Mouse (Mus musculus): ENCODE data around the gene Zfp646. TPM values are rescaled to one million over a fixed set of nuclear protein-coding genes. Genes with fewer than 3 reads are reported as not detected.

The Zfp646 gene
- polyA plus RNA-seq, 1 experiment from 2014 or later: 15.1 TPM

DNA sequence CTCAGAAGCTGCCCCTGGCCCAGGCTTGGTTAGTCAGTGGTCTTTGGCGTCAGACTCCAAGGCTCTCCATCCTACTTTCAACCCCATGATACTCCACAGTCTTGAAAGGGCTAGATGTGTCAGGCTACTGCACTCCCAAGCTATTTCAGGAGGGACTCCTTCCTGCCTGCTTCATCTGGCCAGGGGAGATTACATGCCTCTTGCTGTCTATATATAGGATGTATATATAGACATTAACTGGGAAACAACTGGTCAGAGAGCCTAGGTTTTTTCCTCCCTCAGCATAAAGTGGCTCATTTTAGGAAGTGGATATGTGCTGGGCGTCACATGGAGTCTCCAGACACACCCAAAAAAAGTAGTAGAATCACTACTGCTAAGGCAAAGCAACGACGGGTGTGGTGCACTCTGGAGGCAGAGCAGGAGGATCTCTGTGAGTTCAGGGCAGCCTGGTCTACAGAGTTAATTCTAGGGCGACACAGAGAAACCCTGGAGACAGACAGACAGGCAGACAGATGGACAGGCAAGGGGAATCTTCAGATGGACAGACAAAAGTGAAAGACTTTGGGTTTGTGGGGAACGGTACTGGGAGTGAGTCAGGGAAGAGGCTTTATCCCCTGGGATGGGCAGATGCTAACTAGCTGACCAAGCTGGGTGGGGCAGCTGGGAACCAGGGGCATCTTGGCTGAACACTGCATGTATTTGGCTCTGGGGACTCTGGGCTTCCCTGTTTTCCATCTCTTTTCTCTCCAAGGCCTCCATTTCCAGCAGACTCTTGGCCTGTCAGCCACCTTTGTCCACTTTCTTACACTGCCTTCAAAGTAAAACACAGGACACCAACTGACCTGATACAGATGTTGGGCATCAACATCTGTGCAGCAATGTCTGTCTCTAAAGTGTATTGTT, 25.8 kb upstream of the Zfp646 start:
- H3K4me2 ChIP-seq: no peak overlapping the region
- H3K27me3 ChIP-seq (replicated peaks; ENCODE audit: control insufficient read depth, insufficient read depth, low read length): no peaks in the 10 kb centered on the region
- H3K27ac ChIP-seq (ENCODE audit: low read depth, low read length): peak overlapping the region; percentile 26; the same call in 1 of the 2 replicates
- H3K36me3 ChIP-seq (ENCODE audit: control insufficient read depth, insufficient read depth, low read length): peaks cover 8% of the 10 kb centered on the region; the same call in 1 of the 2 replicates
- no peaks in the 10 kb centered on the region for H3K9me3 ChIP-seq (ENCODE audit: control insufficient read depth, low read length)
- H3K9ac ChIP-seq (ENCODE audit: low read depth, low read length): peak overlapping the region; percentile 1; the same call in 1 of the 2 replicates
- H3K4me3 ChIP-seq (ENCODE audit: low read depth, low read length): no peak overlapping the region
- peaks cover 6% of the 10 kb centered on the region; the same call in 1 of the 2 replicates for H3K4me1 ChIP-seq (replicated peaks; ENCODE audit: control insufficient read depth, insufficient read depth, low read length)
- no peak for DNase-seq (ENCODE audit: low spot score)
- peak; percentile 50; the same call in 1 of the 2 replicates for ATAC-seq (replicated peaks; ENCODE audit: low FRiP score)
- 54% methylated on average over 6 of the region's 6 CpGs for WGBS

DNA sequence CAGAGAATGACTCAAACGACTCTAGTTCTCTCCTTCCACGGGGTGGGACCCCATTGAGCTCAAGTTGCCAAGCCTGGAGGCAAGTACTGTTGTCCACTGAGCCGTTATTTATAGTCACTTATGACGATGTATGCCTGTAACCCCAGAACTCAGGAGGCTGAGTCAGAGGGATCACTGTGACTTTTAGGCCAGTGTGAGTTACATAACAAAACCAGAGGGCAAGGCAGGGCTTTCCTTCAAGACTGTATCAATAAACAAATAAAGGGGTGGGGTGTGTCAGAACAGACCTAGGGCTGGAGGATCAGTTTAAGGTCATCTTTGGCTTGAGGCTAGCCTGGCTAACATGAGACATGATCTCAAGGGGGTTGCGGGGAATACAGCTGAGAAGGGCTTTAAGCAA, 25.1 kb upstream of the Zfp646 start:
- Histone ChIP-seq H3K9me3 (ENCODE audit: control insufficient read depth, low read length) (no peaks in the 10 kb centered on the region), H3K36me3 (ENCODE audit: control insufficient read depth, insufficient read depth, low read length) (peaks cover 8% of the 10 kb centered on the region; the same call in 1 of the 2 replicates), H3K27me3 (replicated peaks; ENCODE audit: control insufficient read depth, insufficient read depth, low read length) (no peaks in the 10 kb centered on the region), H3K4me1 (replicated peaks; ENCODE audit: control insufficient read depth, insufficient read depth, low read length) (peaks cover 6% of the 10 kb centered on the region; the same call in 1 of the 2 replicates), H3K4me3 (ENCODE audit: low read depth, low read length) (no peak overlapping the region), H3K27ac (ENCODE audit: low read depth, low read length) (peak overlapping the region; percentile 26; the same call in 1 of the 2 replicates), H3K4me2 (no peak overlapping the region), H3K9ac (ENCODE audit: low read depth, low read length) (no peak overlapping the region)
- ATAC-seq (replicated peaks; ENCODE audit: low FRiP score) (no peak), DNase-seq (ENCODE audit: low spot score) (no peak)
- WGBS: 70% methylated on average over 5 of the region's 5 CpGs

DNA sequence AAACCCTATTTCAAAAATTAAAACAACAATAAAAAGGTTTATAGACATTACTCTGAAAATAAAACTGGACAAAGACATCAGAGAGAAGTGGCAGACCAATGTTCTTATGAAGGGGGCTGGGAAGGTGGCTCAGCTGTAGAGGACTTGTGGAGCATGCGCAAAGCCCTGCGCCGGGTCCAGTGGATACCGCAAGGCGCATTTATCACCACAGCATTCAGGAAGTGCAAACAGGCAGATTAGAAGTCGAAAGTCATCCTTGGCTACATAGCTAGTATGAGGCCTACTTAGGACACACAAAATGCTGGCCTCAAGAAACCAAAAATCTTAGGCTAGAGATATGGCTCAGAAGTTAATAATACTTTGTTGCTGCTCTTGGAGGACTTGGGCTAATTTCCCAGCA, 17.8 kb upstream of the Zfp646 start:
- ATAC-seq (replicated peaks; ENCODE audit: low FRiP score): peak; percentile 73
- 0 out of 2 replicates have a peak, but pooled peaks cover 4% of the 10 kb centered on the region for H3K4me1 ChIP-seq (replicated peaks; ENCODE audit: control insufficient read depth, insufficient read depth, low read length)
- no peak overlapping the region for H3K4me3 ChIP-seq (ENCODE audit: low read depth, low read length)
- H3K4me2 ChIP-seq: no peak overlapping the region
- H3K27ac ChIP-seq (ENCODE audit: low read depth, low read length): no peak overlapping the region
- H3K27me3 ChIP-seq (replicated peaks; ENCODE audit: control insufficient read depth, insufficient read depth, low read length): no peaks in the 10 kb centered on the region
- DNase-seq (ENCODE audit: low spot score): no peak
- no peaks in the 10 kb centered on the region for H3K36me3 ChIP-seq (ENCODE audit: control insufficient read depth, insufficient read depth, low read length)
- no peak overlapping the region for H3K9ac ChIP-seq (ENCODE audit: low read depth, low read length)
- no peaks in the 10 kb centered on the region for H3K9me3 ChIP-seq (ENCODE audit: control insufficient read depth, low read length)
- 52% methylated on average over 6 of the region's 6 CpGs for WGBS

DNA sequence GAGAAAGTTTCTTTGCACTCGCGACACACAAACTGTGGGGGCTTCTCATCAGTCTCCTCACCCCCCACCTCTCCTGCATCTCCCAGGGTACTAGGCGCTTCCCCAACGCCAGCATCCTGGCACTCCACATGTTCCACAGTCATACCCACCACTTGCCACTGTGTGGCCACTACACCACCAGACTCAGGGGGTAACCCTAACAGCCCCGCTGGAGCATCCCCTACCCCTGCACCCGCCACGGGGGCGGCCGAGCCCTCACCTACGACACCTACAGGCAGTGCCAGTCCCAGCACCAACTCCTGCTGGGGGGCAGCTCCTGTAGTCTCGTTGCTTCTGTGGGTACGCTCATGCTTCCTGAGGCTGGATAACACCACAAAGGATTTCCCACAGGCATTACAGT, 9.6 kb upstream of the Zfp646 start:
- Histone ChIP-seq H3K4me1 (replicated peaks; ENCODE audit: control insufficient read depth, insufficient read depth, low read length) (0 out of 2 replicates have a peak, but pooled peaks cover 2% of the 10 kb centered on the region), H3K4me3 (ENCODE audit: low read depth, low read length) (no peak overlapping the region), H3K9me3 (ENCODE audit: control insufficient read depth, low read length) (no peaks in the 10 kb centered on the region), H3K27me3 (replicated peaks; ENCODE audit: control insufficient read depth, insufficient read depth, low read length) (no peaks in the 10 kb centered on the region), H3K4me2 (no peak overlapping the region), H3K36me3 (ENCODE audit: control insufficient read depth, insufficient read depth, low read length) (peaks cover 27% of the 10 kb centered on the region), H3K9ac (ENCODE audit: low read depth, low read length) (no peak overlapping the region), H3K27ac (ENCODE audit: low read depth, low read length) (no peak overlapping the region)
- ATAC-seq (replicated peaks; ENCODE audit: low FRiP score) (no peak), DNase-seq (ENCODE audit: low spot score) (no peak)
- 92% methylated on average over 12 of the region's 12 CpGs for WGBS

DNA sequence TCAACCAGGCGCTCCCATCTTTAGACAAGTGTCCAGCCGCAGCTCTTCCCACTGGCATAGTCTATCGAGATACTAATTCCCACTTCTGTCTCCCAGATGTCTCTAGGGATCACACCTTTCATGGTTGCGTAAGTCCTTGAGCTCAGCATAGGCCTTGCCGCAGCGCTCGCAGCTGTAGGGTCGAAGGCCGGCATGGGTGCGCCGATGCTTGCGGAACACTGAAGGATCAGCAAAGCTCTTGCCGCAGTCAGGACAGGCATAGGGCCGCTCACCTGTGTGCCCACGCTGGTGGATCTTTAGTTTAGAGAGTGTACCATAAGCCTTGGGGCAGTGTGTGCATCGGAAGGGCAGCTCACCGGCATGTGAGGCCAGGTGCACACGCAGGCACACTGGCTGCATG, 8.4 kb upstream of the Zfp646 start:
- H3K4me2 ChIP-seq: no peak overlapping the region
- H3K27ac ChIP-seq (ENCODE audit: low read depth, low read length): no peak overlapping the region
- DNase-seq (ENCODE audit: low spot score): no peak
- ATAC-seq (replicated peaks; ENCODE audit: low FRiP score): no peak
- no peaks in the 10 kb centered on the region for H3K9me3 ChIP-seq (ENCODE audit: control insufficient read depth, low read length)
- H3K4me3 ChIP-seq (ENCODE audit: low read depth, low read length): no peak overlapping the region
- peaks cover 2% of the 10 kb centered on the region; the same call in 1 of the 2 replicates for H3K4me1 ChIP-seq (replicated peaks; ENCODE audit: control insufficient read depth, insufficient read depth, low read length)
- H3K9ac ChIP-seq (ENCODE audit: low read depth, low read length): no peak overlapping the region
- peaks cover 27% of the 10 kb centered on the region for H3K36me3 ChIP-seq (ENCODE audit: control insufficient read depth, insufficient read depth, low read length)
- H3K27me3 ChIP-seq (replicated peaks; ENCODE audit: control insufficient read depth, insufficient read depth, low read length): no peaks in the 10 kb centered on the region
- 97% methylated on average over 18 of the region's 18 CpGs for WGBS

DNA sequence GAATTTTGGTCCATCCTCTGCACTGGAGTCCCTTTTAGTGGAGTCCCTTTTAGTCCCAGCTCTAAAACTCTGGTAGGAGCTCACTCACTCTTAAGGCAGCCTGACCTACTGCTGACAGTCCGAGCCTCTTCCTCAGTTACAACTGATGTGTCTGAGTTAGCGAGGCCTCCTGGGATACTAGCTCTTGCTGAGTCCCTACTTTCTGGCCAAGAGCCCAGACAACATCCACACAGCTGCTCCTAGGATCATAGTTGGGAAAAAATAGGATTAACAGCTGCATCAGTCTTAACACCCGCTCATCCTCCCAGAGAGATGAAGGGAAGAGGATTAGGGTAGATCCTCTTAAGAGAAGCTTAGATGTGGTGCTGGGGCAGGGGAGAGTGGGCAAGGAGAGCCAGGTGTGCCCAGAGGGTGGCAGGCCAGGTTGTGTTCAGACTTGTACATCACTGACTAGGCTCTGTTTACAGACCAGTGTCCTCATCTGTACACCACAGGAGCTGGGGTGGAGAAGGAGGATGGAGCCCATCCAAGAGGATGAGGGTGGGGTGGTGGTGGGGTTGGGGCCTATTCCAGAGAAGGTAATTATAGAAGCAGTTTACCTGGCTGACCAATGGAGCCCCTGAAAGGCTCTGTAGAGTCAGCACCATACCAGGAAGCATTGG, 6.7 kb upstream of the Zfp646 start:
- no peak overlapping the region for H3K27ac ChIP-seq (ENCODE audit: low read depth, low read length)
- WGBS: 87% methylated on average over 3 of the region's 3 CpGs
- H3K36me3 ChIP-seq (ENCODE audit: control insufficient read depth, insufficient read depth, low read length): peaks cover 30% of the 10 kb centered on the region
- H3K4me3 ChIP-seq (ENCODE audit: low read depth, low read length): no peak overlapping the region
- H3K27me3 ChIP-seq (replicated peaks; ENCODE audit: control insufficient read depth, insufficient read depth, low read length): no peaks in the 10 kb centered on the region
- no peak overlapping the region for H3K9ac ChIP-seq (ENCODE audit: low read depth, low read length)
- no peak overlapping the region for H3K4me2 ChIP-seq
- ATAC-seq (replicated peaks; ENCODE audit: low FRiP score) (no peak), DNase-seq (ENCODE audit: low spot score) (no peak)
- no peaks in the 10 kb centered on the region for H3K9me3 ChIP-seq (ENCODE audit: control insufficient read depth, low read length)
- H3K4me1 ChIP-seq (replicated peaks; ENCODE audit: control insufficient read depth, insufficient read depth, low read length): peaks cover 10% of the 10 kb centered on the region

DNA sequence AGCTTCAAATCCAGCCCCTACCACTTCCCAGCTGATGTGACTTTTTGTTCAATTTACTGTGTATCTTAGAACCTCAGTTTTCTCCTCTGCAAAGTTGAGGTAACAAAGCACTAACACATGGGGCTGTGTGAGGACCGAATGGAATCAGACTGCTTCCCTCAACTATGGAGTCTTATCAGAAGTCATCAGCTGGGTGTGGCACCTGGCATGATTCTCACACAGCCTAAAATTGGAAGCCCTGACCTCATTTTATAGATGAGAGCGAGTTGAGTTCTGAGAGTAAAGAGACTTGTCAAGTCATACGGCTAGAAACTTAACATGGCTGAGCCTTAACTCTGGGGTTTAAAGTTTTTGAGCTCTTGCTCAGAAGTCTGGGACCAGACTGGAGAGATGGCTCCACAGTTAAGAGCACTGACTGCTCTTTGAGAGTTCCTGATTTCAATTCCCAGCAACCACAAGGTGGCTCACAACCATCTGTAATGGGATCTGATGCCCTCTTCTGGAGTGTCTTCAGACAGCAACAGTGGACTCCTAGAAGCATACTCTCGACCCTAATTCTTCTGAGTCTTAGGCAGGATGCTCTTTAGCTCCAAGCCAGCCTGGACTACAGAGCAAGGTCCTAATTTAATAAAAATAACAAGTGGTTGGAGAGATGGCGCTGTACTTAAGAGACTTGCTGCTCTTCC, 5.7 kb upstream of the Zfp646 start:
- peaks cover 30% of the 10 kb centered on the region for H3K36me3 ChIP-seq (ENCODE audit: control insufficient read depth, insufficient read depth, low read length)
- no peaks in the 10 kb centered on the region for H3K9me3 ChIP-seq (ENCODE audit: control insufficient read depth, low read length)
- 73% methylated on average over 5 of the region's 5 CpGs for WGBS
- no peaks in the 10 kb centered on the region for H3K27me3 ChIP-seq (replicated peaks; ENCODE audit: control insufficient read depth, insufficient read depth, low read length)
- no peak overlapping the region for H3K4me2 ChIP-seq
- H3K9ac ChIP-seq (ENCODE audit: low read depth, low read length): no peak overlapping the region
- H3K4me1 ChIP-seq (replicated peaks; ENCODE audit: control insufficient read depth, insufficient read depth, low read length): peaks cover 15% of the 10 kb centered on the region
- DNase-seq (ENCODE audit: low spot score): no peak
- no peak overlapping the region for H3K27ac ChIP-seq (ENCODE audit: low read depth, low read length)
- ATAC-seq (replicated peaks; ENCODE audit: low FRiP score): no peak; the same call in 1 of the 2 replicates
- H3K4me3 ChIP-seq (ENCODE audit: low read depth, low read length): no peak overlapping the region

DNA sequence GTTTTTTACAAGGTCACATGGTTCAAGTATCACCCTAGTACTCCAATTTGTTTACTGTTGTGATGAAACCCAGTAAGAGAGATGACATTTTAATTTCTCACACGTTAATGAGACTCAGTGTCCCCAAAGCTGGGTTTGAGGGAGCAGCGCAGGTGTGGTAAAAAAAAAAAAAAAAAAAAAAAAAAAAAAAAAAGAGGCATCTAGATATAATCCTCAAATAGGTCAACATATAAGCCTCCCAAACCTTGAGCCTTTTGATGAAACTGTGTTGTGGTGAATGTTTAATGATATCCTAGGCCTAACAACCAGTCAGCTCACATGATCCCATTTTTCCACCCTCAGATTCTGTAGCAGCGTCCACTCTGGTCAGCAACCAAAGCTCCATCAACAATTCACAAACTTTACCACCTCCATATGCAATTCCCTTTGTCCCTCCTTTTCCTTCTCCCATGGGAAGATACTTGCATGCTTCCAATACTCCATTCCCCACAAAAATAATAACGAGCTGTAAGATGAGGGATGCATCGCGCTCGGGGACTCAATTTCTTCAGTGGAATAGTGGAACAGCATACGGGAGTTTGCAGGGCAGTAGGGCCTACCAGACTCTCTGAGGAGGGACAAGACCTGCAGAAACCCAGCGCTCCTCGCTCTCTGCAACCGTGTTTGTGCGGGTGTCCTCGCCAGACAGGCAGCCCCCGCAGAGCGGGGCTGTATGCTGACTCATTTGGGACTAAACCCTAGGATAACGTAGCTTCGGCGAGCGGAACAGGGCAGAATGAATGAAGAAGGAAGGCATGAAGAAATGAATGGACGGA, 1.0 kb upstream of the Zfp646 start:
- DNase-seq (ENCODE audit: low spot score) (no peak), ATAC-seq (replicated peaks; ENCODE audit: low FRiP score) (peak; percentile 19; the same call in 1 of the 2 replicates)
- H3K4me2 ChIP-seq: peak overlapping the region; percentile 88
- H3K9me3 ChIP-seq (ENCODE audit: control insufficient read depth, low read length): peaks cover 12% of the 10 kb centered on the region
- H3K4me1 ChIP-seq (replicated peaks; ENCODE audit: control insufficient read depth, insufficient read depth, low read length): peaks cover 21% of the 10 kb centered on the region
- H3K27me3 ChIP-seq (replicated peaks; ENCODE audit: control insufficient read depth, insufficient read depth, low read length): no peaks in the 10 kb centered on the region
- H3K4me3 ChIP-seq (ENCODE audit: low read depth, low read length): peak overlapping the region; percentile 86
- H3K36me3 ChIP-seq (ENCODE audit: control insufficient read depth, insufficient read depth, low read length): peaks cover 33% of the 10 kb centered on the region
- peak overlapping the region; percentile 97 for H3K27ac ChIP-seq (ENCODE audit: low read depth, low read length)
- WGBS: 5% methylated on average over 20 of the region's 20 CpGs
- H3K9ac ChIP-seq (ENCODE audit: low read depth, low read length): peak overlapping the region; percentile 98

Data from liver, embryonic 11.5 days (tissue).